Mouse (Mus musculus) liver, embryonic 11.5 days (tissue): Measurements from ENCODE around the gene Rps12-ps3. TPM values are rescaled to one million over a fixed set of nuclear protein-coding genes. Genes with fewer than 3 reads are reported as not detected.

ENCODE experiments used
- ATAC-seq: fragments of 200-750 bp; cut with Nextera tagmentation; replicated peaks from 2 replicates; pipeline ENCODE4 v1.8.0; 2017; ENCODE audit warnings: moderate number of reproducible peaks, mild to moderate bottlenecking, moderate TSS enrichment, moderate library complexity; ENCODE audit not compliant: low FRiP score
- DNase-seq: peaks from one replicate; pipeline ENCODE4 v3.0.0-alpha.2; 2017; ENCODE audit warnings: low spot score
- H3K27ac ChIP-seq: fragments of 300-500 bp; sonication (generic); 2 replicates; pipeline ENCODE4 v1.5.1; 2014; ENCODE audit warnings: mild to moderate bottlenecking, low read depth, low read length, control low read depth
- H3K27me3 ChIP-seq: fragments of 300-500 bp; sonication (generic); replicated peaks from 2 replicates; pipeline ENCODE4 v1.6.1; 2014; ENCODE audit warnings: low read length, mixed read lengths; ENCODE audit not compliant: control insufficient read depth, insufficient read depth
- H3K36me3 ChIP-seq: fragments of 300-500 bp; sonication (generic); 2 replicates; pipeline ENCODE4 v1.6.1; 2014; ENCODE audit warnings: mild to moderate bottlenecking, low read length, moderate library complexity, mixed read lengths; ENCODE audit not compliant: control insufficient read depth, insufficient read depth
- H3K4me1 ChIP-seq: fragments of 300-500 bp; sonication (generic); replicated peaks from 2 replicates; pipeline ENCODE4 v1.6.1; 2014; ENCODE audit warnings: low read length, mixed read lengths; ENCODE audit not compliant: control insufficient read depth, insufficient read depth
- H3K4me2 ChIP-seq: fragments of 300-500 bp; sonication (generic); 2 replicates; pipeline ENCODE4 v1.6.1; 2014; ENCODE audit warnings: mild to moderate bottlenecking, control low read depth, moderate library complexity
- H3K4me3 ChIP-seq: fragments of 300-500 bp; sonication (generic); 2 replicates; pipeline ENCODE4 v1.5.1; 2014; ENCODE audit warnings: low read depth, low read length, control low read depth
- H3K9ac ChIP-seq: fragments of 300-500 bp; sonication (generic); 2 replicates; pipeline ENCODE4 v1.6.1; 2014; ENCODE audit warnings: low read depth, low read length, control low read depth
- H3K9me3 ChIP-seq: fragments of 300-500 bp; sonication (generic); 2 replicates; pipeline ENCODE4 v1.6.1; 2016; ENCODE audit warnings: low read length, inconsistent platforms, mixed read lengths; ENCODE audit not compliant: control insufficient read depth
- WGBS: fragments of 180-500 bp; shearing (Covaris S2); extraction: QIAGEN DNeasy Blood & Tissue Kit; methylation state at CpG from one replicate; pipeline ENCODE4 v1.1.7; 2014; 5-methylcytosine and 5-hydroxymethylcytosine counted together
- polyA plus RNA-seq: library from polyadenylated mRNA; unstranded; fragments of >200 nt; fragmentation: Nextera tagmentation; extraction: Ambion mirVana; gene quantifications from 2 replicates; pipeline ENCODE4 v1.2.1, GENCODE M21; 2014

The Rps12-ps3 gene
- polyA plus RNA-seq, 1 experiment from 2014 or later: 85.2 TPM

GRCm38 (mm10) chr19:59345658-59346283, 23.7 kb downstream of the Rps12-ps3 start, which contains the start of gene Pdzd8:
Pdzd8 (minus strand) TSS chr19:59345780.
- DNase-seq (peak; percentile 90), ATAC-seq (peak; percentile 95)
- Histone ChIP-seq H3K36me3 (0 out of 2 replicates have a peak, but pooled peaks cover 2% of the 10 kb centered on the region), H3K27ac (peak within 1 kb of the TSS; percentile 92), H3K27me3 (no peaks in the 10 kb centered on the region), H3K4me2 (peak within 1 kb of the TSS; percentile 97), H3K4me3 (peak within 1 kb of the TSS; percentile 94), H3K9me3 (no peaks in the 10 kb centered on the region), H3K4me1 (peaks cover 16% of the 10 kb centered on the region), H3K9ac (peak within 1 kb of the TSS; percentile 93)
- WGBS: under 1% methylated on average over 76 of the region's 91 CpGs

- Histone ChIP-seq H3K4me3 (peak overlapping the region; percentile 94), H3K27ac (peak overlapping the region; percentile 92), H3K27me3 (no peaks in the 10 kb centered on the region), H3K36me3 (no peaks in the 10 kb centered on the region), H3K4me1 (peaks cover 12% of the 10 kb centered on the region), H3K9me3 (no peaks in the 10 kb centered on the region), H3K4me2 (peak overlapping the region; percentile 97), H3K9ac (peak overlapping the region; percentile 93)
- ATAC-seq (no peak), DNase-seq (no peak)
- WGBS: 3% methylated on average over 11 of the region's 11 CpGs
Observed at GRCm38 (mm10) chr19:59346325-59346724, 24.2 kb downstream of the Rps12-ps3 start.

- ATAC-seq: no peak
- H3K36me3 ChIP-seq: no peaks in the 10 kb centered on the region
- H3K4me3 ChIP-seq: no peak overlapping the region
- H3K4me2 ChIP-seq: no peak overlapping the region
- no peak for DNase-seq
- no peaks in the 10 kb centered on the region for H3K9me3 ChIP-seq
- WGBS: 82% methylated on average over 6 of the region's 6 CpGs
- no peaks in the 10 kb centered on the region for H3K27me3 ChIP-seq
- H3K9ac ChIP-seq: no peak overlapping the region
- peaks cover 12% of the 10 kb centered on the region; the same call in 1 of the 2 replicates for H3K4me1 ChIP-seq
- no peak overlapping the region for H3K27ac ChIP-seq
Observed at GRCm38 (mm10) chr19:59349329-59349960, 27.4 kb downstream of the Rps12-ps3 start.

- Histone ChIP-seq H3K4me3 (no peak overlapping the region), H3K27me3 (no peaks in the 10 kb centered on the region), H3K36me3 (no peaks in the 10 kb centered on the region), H3K4me1 (peaks cover 19% of the 10 kb centered on the region), H3K9me3 (no peaks in the 10 kb centered on the region), H3K4me2 (no peak overlapping the region), H3K9ac (no peak overlapping the region), H3K27ac (no peak overlapping the region)
- WGBS: 56% methylated on average over 7 of the region's 7 CpGs
- DNase-seq: peak; percentile 29
- ATAC-seq: no peak
Observed at GRCm38 (mm10) chr19:59350273-59350903, 28.3 kb downstream of the Rps12-ps3 start.

- Histone ChIP-seq H3K27me3 (no peaks in the 10 kb centered on the region), H3K36me3 (no peaks in the 10 kb centered on the region), H3K9ac (no peak overlapping the region), H3K27ac (no peak overlapping the region), H3K4me3 (no peak overlapping the region), H3K4me1 (peaks cover 21% of the 10 kb centered on the region), H3K9me3 (no peaks in the 10 kb centered on the region), H3K4me2 (no peak overlapping the region)
- WGBS: 59% methylated on average over 15 of the region's 15 CpGs
- DNase-seq (peak; percentile 24), ATAC-seq (no peak)
Observed at GRCm38 (mm10) chr19:59351151-59351889, 29.2 kb downstream of the Rps12-ps3 start.

GRCm38 (mm10) chr19:59352760-59353159, 30.7 kb downstream of the Rps12-ps3 start:
- no peaks in the 10 kb centered on the region for H3K36me3 ChIP-seq
- H3K9me3 ChIP-seq: no peaks in the 10 kb centered on the region
- no peak overlapping the region for H3K4me3 ChIP-seq
- no peak overlapping the region for H3K9ac ChIP-seq
- peaks cover 32% of the 10 kb centered on the region for H3K4me1 ChIP-seq
- DNase-seq (peak; percentile 29), ATAC-seq (no peak)
- H3K4me2 ChIP-seq: no peak overlapping the region
- 48% methylated on average over 3 of the region's 3 CpGs for WGBS
- H3K27me3 ChIP-seq: no peaks in the 10 kb centered on the region
- H3K27ac ChIP-seq: no peak overlapping the region

GRCm38 (mm10) chr19:59354906-59355305, 32.8 kb downstream of the Rps12-ps3 start:
- H3K27me3 ChIP-seq: no peaks in the 10 kb centered on the region
- no peak overlapping the region for H3K4me3 ChIP-seq
- H3K9ac ChIP-seq: no peak overlapping the region
- H3K27ac ChIP-seq: no peak overlapping the region
- H3K36me3 ChIP-seq: no peaks in the 10 kb centered on the region
- 9% methylated on average over 2 of the region's 2 CpGs for WGBS
- DNase-seq (peak; percentile 27), ATAC-seq (peak; percentile 77)
- H3K4me1 ChIP-seq: peaks cover 41% of the 10 kb centered on the region
- no peaks in the 10 kb centered on the region for H3K9me3 ChIP-seq
- no peak overlapping the region for H3K4me2 ChIP-seq

GRCm38 (mm10) chr19:59356388-59356787, 34.3 kb downstream of the Rps12-ps3 start:
- Histone ChIP-seq H3K4me1 (peaks cover 51% of the 10 kb centered on the region), H3K27ac (peak overlapping the region; percentile 63), H3K27me3 (no peaks in the 10 kb centered on the region)

More at GRCm38 (mm10) chr19:59356388-59356787, 34.3 kb downstream of the Rps12-ps3 start:
- no peaks in the 10 kb centered on the region for H3K9me3 ChIP-seq
- no peak overlapping the region; the same call in 1 of the 2 replicates for H3K9ac ChIP-seq
- DNase-seq (no peak), ATAC-seq (no peak)
- no peaks in the 10 kb centered on the region for H3K36me3 ChIP-seq
- peak overlapping the region; percentile 46 for H3K4me2 ChIP-seq
- 80% methylated on average over 3 of the region's 3 CpGs for WGBS
- H3K4me3 ChIP-seq: no peak overlapping the region
